Mouse (Mus musculus): ENCODE measurements around the gene Kdm1a. TPM values are rescaled to one million over a fixed set of nuclear protein-coding genes. Genes with fewer than 3 reads are reported as not detected.

Kdm1a gene
- total RNA-seq, 2 experiments from 2014 or later, result 14.7 to 20.4 TPM

- DNase-seq, result no peak
- intact Hi-C loops (cut with DNase I), result no loop called here
Observed at GRCm38 (mm10) chr4:136548381-136548801, 54.1 kb downstream of the Kdm1a start.

GRCm38 (mm10) chr4:136547721-136548120 lies 54.8 kb downstream of the Kdm1a start:
- intact Hi-C loops (cut with DNase I), result no loop called here
- DNase-seq, result no peak

GRCm38 (mm10) chr4:136546279-136547045 lies 56.1 kb downstream of the Kdm1a start:
- DNase-seq, result no peak
- intact Hi-C loops (cut with DNase I), result no loop called here

- no peak for DNase-seq
- intact Hi-C loops (cut with DNase I), result no loop called here
Observed at GRCm38 (mm10) chr4:136545151-136545550, 57.4 kb downstream of the Kdm1a start.

- DNase-seq, result peak in 1 of 2 experiments; percentile 19
- intact Hi-C loops (cut with DNase I), result loop anchor here (1.0 to 5.0 kb wide), 2 partner anchors 72 to 96 kb away; partner anchors contain the start of gene Lactbl1
Observed at GRCm38 (mm10) chr4:136526412-136526811, 76.1 kb downstream of the Kdm1a start.

- no peak for DNase-seq
- intact Hi-C loops (cut with DNase I), result no loop called here
Observed at GRCm38 (mm10) chr4:136524309-136524708, 78.2 kb downstream of the Kdm1a start.

GRCm38 (mm10) chr4:136521898-136522297 lies 80.6 kb downstream of the Kdm1a start:
- no peak for DNase-seq
- intact Hi-C loops (cut with DNase I), result no loop called here

GRCm38 (mm10) chr4:136519866-136520265 lies 82.7 kb downstream of the Kdm1a start:
- no peak for DNase-seq
- intact Hi-C loops (cut with DNase I), result no loop called here

- DNase-seq, result no peak
- intact Hi-C loops (cut with DNase I), result no loop called here
Observed at GRCm38 (mm10) chr4:136518576-136518975, 83.9 kb downstream of the Kdm1a start.

- DNase-seq, result no peak
- intact Hi-C loops (cut with DNase I), result no loop called here
Observed at GRCm38 (mm10) chr4:136518141-136518540, 84.4 kb downstream of the Kdm1a start.

GRCm38 (mm10) chr4:136512905-136513304 lies 89.6 kb downstream of the Kdm1a start:
- peak; percentile 11 for DNase-seq
- intact Hi-C loops (cut with DNase I), result no loop called here

- intact Hi-C loops (cut with DNase I), result no loop called here
- no peak for DNase-seq
Observed at GRCm38 (mm10) chr4:136511708-136512107, 90.8 kb downstream of the Kdm1a start.

GRCm38 (mm10) chr4:136509857-136510256 lies 92.7 kb downstream of the Kdm1a start:
- intact Hi-C loops (cut with DNase I), result no loop called here
- DNase-seq, result no peak

- intact Hi-C loops (cut with DNase I), result no loop called here
- no peak for DNase-seq
Observed at GRCm38 (mm10) chr4:136505426-136506215, 96.9 kb downstream of the Kdm1a start.

Small RNA genes lying within 50 kb of the gene (microRNA-seq; reads per million reads assigned to microRNA genes)
- gene Gm22180, result 0 reads per million in 2 experiments

Other genes starting within 250 kb of the Kdm1a start
- gene Htr1d, start 179.2 kb downstream of the Kdm1a start, total RNA-seq (2021), result not detected
- under 1 TPM; 0.15 to 0.38 TPM for gene 6030445D17Rik, start 140.5 kb downstream of the Kdm1a start, total RNA-seq (2021)
- gene Luzp1, start 133.0 kb downstream of the Kdm1a start, total RNA-seq (2021), result 10 to 100 TPM; 12.6 to 13.1 TPM
- not detected for gene Tex46, start 7.7 kb upstream of the Kdm1a start, total RNA-seq (2021)
- gene Lactbl1, start 19.9 kb upstream of the Kdm1a start, total RNA-seq (2021), result not detected
- under 1 TPM; 0.87 to 0.94 TPM for gene Ephb2, start 233.3 kb upstream of the Kdm1a start, total RNA-seq (2021)

All from gastrocnemius, postnatal 36 days (tissue).